Mouse (Mus musculus) hindbrain, embryonic 11.5 days (tissue): ENCODE data around the gene Ddx51. TPM values are rescaled to one million over a fixed set of nuclear protein-coding genes. Genes with fewer than 3 reads are reported as not detected.

Experiments used
- ATAC-seq: fragments of 200-750 bp; cut with Nextera tagmentation; 2 replicates; pipeline ENCODE4 v1.8.0; 2017; ENCODE audit warnings: mild to moderate bottlenecking, moderate TSS enrichment, moderate library complexity; ENCODE audit not compliant: low FRiP score
- DNase-seq: peaks from one replicate; pipeline ENCODE4 v3.0.0-alpha.2; 2015; ENCODE audit warnings: low spot score
- H3K27ac ChIP-seq: fragments of 300-500 bp; sonication (generic); 2 replicates; pipeline ENCODE4 v1.5.1; 2014; ENCODE audit warnings: mild to moderate bottlenecking, low read depth, low read length
- H3K27me3 ChIP-seq: fragments of 300-500 bp; sonication (generic); 2 replicates; pipeline ENCODE4 v1.6.1; 2014; ENCODE audit warnings: mild to moderate bottlenecking, low read length, moderate library complexity, mixed read lengths; ENCODE audit not compliant: control insufficient read depth, insufficient read depth
- H3K36me3 ChIP-seq: fragments of 300-500 bp; sonication (generic); 2 replicates; pipeline ENCODE4 v1.6.1; 2014; ENCODE audit warnings: mild to moderate bottlenecking, low read length, moderate library complexity, mixed read lengths; ENCODE audit not compliant: control insufficient read depth, insufficient read depth
- H3K4me1 ChIP-seq: fragments of 300-500 bp; sonication (generic); replicated peaks from 2 replicates; pipeline ENCODE4 v1.6.1; 2014; ENCODE audit warnings: low read length, mixed read lengths; ENCODE audit not compliant: control insufficient read depth, insufficient read depth
- H3K4me2 ChIP-seq: fragments of 300-500 bp; sonication (generic); replicated peaks from 2 replicates; pipeline ENCODE4 v1.6.1; 2014; ENCODE audit warnings: mild to moderate bottlenecking, low read depth, low read length
- H3K4me3 ChIP-seq: fragments of 300-500 bp; sonication (generic); 2 replicates; pipeline ENCODE4 v1.5.1; 2014; ENCODE audit warnings: low read depth, low read length
- H3K9ac ChIP-seq: fragments of 300-500 bp; sonication (generic); 2 replicates; pipeline ENCODE4 v1.6.1; 2014; ENCODE audit warnings: low read depth, low read length
- H3K9me3 ChIP-seq: fragments of 300-500 bp; sonication (generic); 2 replicates; pipeline ENCODE4 v1.6.1; 2016; ENCODE audit warnings: low read length; ENCODE audit not compliant: control insufficient read depth
- WGBS: fragments of 180-500 bp; shearing (Covaris S2); extraction: QIAGEN DNeasy Blood & Tissue Kit; methylation state at CpG from one replicate; pipeline ENCODE4 v1.1.7; 2014; 5-methylcytosine and 5-hydroxymethylcytosine counted together
- polyA plus RNA-seq: library from polyadenylated mRNA; unstranded; fragments of >200 nt; fragmentation: Nextera tagmentation; extraction: Ambion mirVana; gene quantifications from 2 replicates; pipeline ENCODE4 v1.2.1, GENCODE M21; 2014

Gene Ddx51
- polyA plus RNA-seq, 1 experiment from 2014 or later: 26.0 TPM

DNA sequence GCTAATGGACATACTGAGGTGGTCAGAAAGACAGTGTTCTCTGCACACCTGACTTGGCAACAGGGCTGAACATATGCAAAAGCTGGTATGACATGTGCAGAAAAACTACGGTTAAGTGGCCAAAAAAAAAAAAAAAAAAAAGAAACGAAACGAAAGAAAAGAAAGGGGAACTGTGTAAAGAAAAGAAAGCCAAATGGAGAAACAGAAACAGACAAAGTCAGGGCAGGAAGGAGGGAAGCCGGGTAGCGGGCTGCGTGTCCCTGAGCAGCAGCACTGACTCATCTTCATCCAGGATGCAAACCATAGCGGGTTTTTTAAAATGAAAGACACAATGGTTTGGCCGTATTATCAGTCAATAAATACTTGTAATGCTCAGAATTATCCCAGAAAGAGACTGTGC lies 28.8 kb downstream of the Ddx51 start:
- H3K36me3 ChIP-seq: peaks cover 19% of the 10 kb centered on the region; the same call in 1 of the 2 replicates
- H3K9ac ChIP-seq: no peak overlapping the region
- H3K27ac ChIP-seq: no peak overlapping the region
- DNase-seq (no peak), ATAC-seq (no peak)
- no peaks in the 10 kb centered on the region for H3K27me3 ChIP-seq
- H3K4me1 ChIP-seq: no peaks in the 10 kb centered on the region
- no peak overlapping the region for H3K4me3 ChIP-seq
- 92% methylated on average over 8 of the region's 8 CpGs for WGBS
- no peak overlapping the region for H3K4me2 ChIP-seq
- H3K9me3 ChIP-seq: no peaks in the 10 kb centered on the region

DNA sequence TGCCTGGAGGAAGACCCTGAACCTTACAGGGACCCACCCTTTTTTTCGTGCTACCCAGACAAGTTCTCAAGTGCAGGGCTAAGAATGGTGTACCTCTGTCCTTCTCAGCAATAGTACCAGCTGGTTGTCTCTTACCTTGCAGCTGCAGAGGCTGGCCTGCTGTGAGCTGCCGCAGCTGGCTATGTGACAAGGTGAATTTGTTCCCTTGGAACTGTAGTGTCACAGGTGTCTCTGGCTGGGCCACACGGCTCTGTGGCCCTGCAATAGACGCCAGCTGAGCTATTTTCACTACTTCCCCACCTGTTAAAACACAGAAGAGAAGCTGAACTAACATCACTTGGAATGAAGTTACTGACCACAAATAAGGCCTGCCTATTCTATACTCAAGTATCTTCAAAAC lies 45.4 kb downstream of the Ddx51 start:
- H3K9ac ChIP-seq: no peak overlapping the region
- peaks cover 11% of the 10 kb centered on the region for H3K36me3 ChIP-seq
- no peak overlapping the region for H3K4me2 ChIP-seq
- H3K4me3 ChIP-seq: no peak overlapping the region
- no peaks in the 10 kb centered on the region for H3K4me1 ChIP-seq
- 82% methylated on average over 4 of the region's 4 CpGs for WGBS
- no peak for DNase-seq
- H3K27ac ChIP-seq: no peak overlapping the region
- H3K27me3 ChIP-seq: no peaks in the 10 kb centered on the region
- no peaks in the 10 kb centered on the region for H3K9me3 ChIP-seq
- ATAC-seq: no peak

DNA sequence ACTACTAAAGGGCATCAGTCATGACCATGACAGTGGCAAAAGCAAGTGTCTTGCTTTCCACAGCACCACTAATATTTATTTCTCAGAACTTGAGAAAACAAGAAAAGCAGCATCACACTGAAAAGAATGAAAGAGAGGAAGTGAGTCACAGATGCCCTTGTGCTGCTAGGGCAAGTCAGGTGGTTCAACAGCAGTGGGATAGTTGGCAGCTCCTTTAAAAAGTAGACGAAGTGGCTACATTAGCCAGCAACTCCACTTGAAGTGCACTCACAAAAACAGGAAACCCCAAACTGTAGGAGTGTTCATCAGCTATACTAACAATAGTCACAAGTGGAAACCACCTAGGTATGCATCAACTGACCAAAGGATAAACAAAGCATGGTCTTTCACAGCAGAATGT lies 50.8 kb downstream of the Ddx51 start:
- no peak for DNase-seq
- Histone ChIP-seq H3K27me3 (no peaks in the 10 kb centered on the region), H3K4me2 (no peak overlapping the region), H3K27ac (no peak overlapping the region), H3K4me1 (no peaks in the 10 kb centered on the region), H3K36me3 (peaks cover 8% of the 10 kb centered on the region), H3K9me3 (no peaks in the 10 kb centered on the region), H3K4me3 (no peak overlapping the region), H3K9ac (no peak overlapping the region)
- WGBS: 89% methylated on average over 1 of the region's 1 CpGs
- no peak for ATAC-seq

DNA sequence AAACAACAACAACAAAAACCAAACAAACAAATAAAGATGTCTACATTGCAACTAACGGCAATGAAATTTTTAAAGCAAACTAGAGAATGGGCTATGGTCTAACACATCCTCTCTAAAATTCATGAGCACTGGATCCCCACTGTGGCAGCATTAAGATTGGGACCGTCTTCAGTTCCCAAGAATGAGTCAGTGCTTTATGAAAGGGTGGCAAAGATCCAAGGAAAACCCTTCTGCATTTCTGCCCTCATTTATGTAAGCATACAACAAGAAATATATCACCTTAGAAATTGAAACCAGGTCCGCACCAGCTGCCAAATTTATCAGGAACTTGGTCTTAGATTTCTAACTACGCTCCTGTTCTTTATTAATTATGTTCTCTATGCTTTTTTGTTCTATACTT lies 56.0 kb downstream of the Ddx51 start:
- Histone ChIP-seq H3K4me3 (no peak overlapping the region), H3K27me3 (no peaks in the 10 kb centered on the region), H3K36me3 (peaks cover 8% of the 10 kb centered on the region), H3K9me3 (no peaks in the 10 kb centered on the region), H3K27ac (no peak overlapping the region), H3K4me1 (no peaks in the 10 kb centered on the region), H3K4me2 (no peak overlapping the region), H3K9ac (no peak overlapping the region)
- ATAC-seq (no peak), DNase-seq (no peak)
- 93% methylated on average over 4 of the region's 4 CpGs for WGBS

Other genes starting within 250 kb of the Ddx51 start
- gene Fbrsl1, start 204.9 kb upstream of the Ddx51 start, polyA plus RNA-seq: 15.8 and 17.5 TPM in 2 replicates
- gene Galnt9, start 109.1 kb upstream of the Ddx51 start, polyA plus RNA-seq: 4.3 and 4.6 TPM in 2 replicates
- 48.2 and 51.0 TPM in 2 replicates for gene Noc4l, start within 50 bp of the Ddx51 start, polyA plus RNA-seq
- 42.1 and 49.7 TPM in 2 replicates for gene Ep400, start 117.3 kb downstream of the Ddx51 start, polyA plus RNA-seq
- 15.5 and 17.3 TPM in 2 replicates for gene Pus1, start 127.2 kb downstream of the Ddx51 start, polyA plus RNA-seq
- 31.7 and 36.1 TPM in 2 replicates for gene Ulk1, start 156.6 kb downstream of the Ddx51 start, polyA plus RNA-seq
- 15.7 and 24.3 TPM in 2 replicates for gene Hscb, start 186.3 kb downstream of the Ddx51 start, polyA plus RNA-seq
- 24.3 and 26.1 TPM in 2 replicates for gene Chek2, start 186.5 kb downstream of the Ddx51 start, polyA plus RNA-seq
- 14.0 and 15.6 TPM in 2 replicates for gene Ttc28, start 226.4 kb downstream of the Ddx51 start, polyA plus RNA-seq